ENCODE assay signal across 25 mouse cellular contexts in the genomic region with DNA sequence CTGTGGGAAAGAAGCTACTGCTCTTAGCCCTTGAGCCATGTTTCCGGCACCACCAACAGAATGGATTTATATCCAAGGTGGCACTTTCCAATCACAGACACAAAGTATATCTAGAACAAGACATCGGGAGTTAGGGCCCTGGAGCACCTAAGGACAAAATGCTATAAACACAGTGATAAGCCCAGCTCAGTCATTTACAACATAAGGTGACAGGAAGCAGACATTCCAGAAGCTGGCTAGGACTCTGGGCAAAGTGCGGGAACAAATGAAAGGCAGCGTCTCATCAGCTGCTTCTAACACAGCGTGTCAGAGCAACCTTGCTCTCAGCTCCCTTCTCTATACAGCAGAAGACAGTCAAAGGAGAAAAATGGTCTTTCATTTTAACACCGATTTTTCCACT.
"Had no signal": no experiment of that assay in that cellular context is flagged by ENCODE, and none has a peak within 500 bp of the region (broad histone marks: within the 10 kb centered on the region; RNA-seq: fewer than 3 reads in every experiment).

No protein-coding gene starts in this region.

- H3K4me3 ChIP-seq: gastrocnemius, adult 2 months; heart, adult 2 months; heart, embryonic 13.5 days; heart, embryonic 15.5 days; hindbrain, embryonic 10.5 days; hindbrain, embryonic 12.5 days; kidney, embryonic 15.5 days; left cerebral cortex, adult 2 months; limb, embryonic 10.5 days; limb, embryonic 12.5 days had no signal

- H3K9ac ChIP-seq: heart, embryonic 13.5 days; heart, embryonic 15.5 days; hindbrain, embryonic 12.5 days; hindbrain, embryonic 14.5 days; kidney, embryonic 15.5 days; limb, embryonic 12.5 days had no signal

- H3K9me3 ChIP-seq: heart, embryonic 13.5 days; heart, embryonic 15.5 days; hindbrain, embryonic 10.5 days; hindbrain, embryonic 12.5 days; kidney, embryonic 15.5 days; limb, embryonic 10.5 days; limb, embryonic 12.5 days had no signal

- DNase-seq: gastrocnemius, adult 2 months; gastrocnemius, postnatal 10 days; gastrocnemius, postnatal 25 days; heart, adult 2 months; heart, postnatal 14 days; heart, postnatal 36 days; kidney, adult 11 months; kidney, adult 2 months; kidney, adult 9 months; kidney, postnatal 14 days; kidney, postnatal 36 days had no signal

- H3K27me3 ChIP-seq: heart, embryonic 13.5 days; heart, embryonic 15.5 days; hindbrain, embryonic 12.5 days; kidney, embryonic 15.5 days; limb, embryonic 12.5 days had no signal

- H3K36me3 ChIP-seq: heart, embryonic 15.5 days; hindbrain, embryonic 10.5 days; hindbrain, embryonic 12.5 days; kidney, embryonic 15.5 days had no signal

- ATAC-seq: forebrain, embryonic 16.5 days; hindbrain, embryonic 16.5 days; inflammation-experienced regulatory T-cells, adult 6 months had no signal

- H3K27ac ChIP-seq: gastrocnemius, adult 2 months; heart, adult 2 months; heart, embryonic 13.5 days; heart, embryonic 15.5 days; hindbrain, embryonic 10.5 days; hindbrain, embryonic 12.5 days; hindbrain, embryonic 14.5 days; kidney, embryonic 15.5 days; kidney, postnatal 0 days; left cerebral cortex, adult 2 months; limb, embryonic 10.5 days; limb, embryonic 12.5 days had no signal

- H3K4me2 ChIP-seq: heart, embryonic 11.5 days; heart, embryonic 13.5 days; heart, embryonic 15.5 days; hindbrain, embryonic 12.5 days; hindbrain, embryonic 14.5 days; kidney, embryonic 15.5 days; limb, embryonic 12.5 days had no signal
